15 mouse cellular contexts compared by ENCODE assay signal in the genomic region with DNA sequence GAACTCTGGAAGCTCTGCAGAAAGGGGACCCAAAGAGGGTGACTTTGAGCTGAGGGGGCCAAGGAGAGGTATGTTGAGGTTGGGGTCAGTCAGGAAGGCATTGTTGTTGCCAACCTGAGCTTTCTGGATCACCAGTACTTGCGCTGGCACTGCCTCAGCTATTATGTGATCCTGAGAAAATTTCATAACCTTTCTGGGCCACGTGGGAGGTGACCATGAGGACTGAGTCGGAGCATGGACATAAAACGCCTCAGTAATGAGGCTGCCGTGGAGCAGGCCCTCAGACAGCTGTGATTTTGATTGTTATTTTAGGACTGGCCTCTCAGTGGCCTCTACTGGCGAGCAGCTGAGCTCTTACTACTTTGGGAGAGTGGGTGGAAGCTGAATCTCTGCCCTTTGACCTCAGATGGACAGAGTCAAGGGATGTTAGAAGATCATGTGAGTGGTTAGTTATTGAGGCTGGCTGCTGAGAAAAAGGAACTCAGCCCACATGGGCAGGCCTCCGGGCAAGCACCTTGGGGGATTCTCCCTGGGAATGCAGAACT.
DNase-seq lines count a peak whose midpoint lies in the region; ATAC-seq and TF ChIP-seq lines count a peak whose summit lies in the region.
"Had no signal": no experiment of that assay in that cellular context is flagged by ENCODE, and none has a peak within 500 bp of the region (broad histone marks: within the 10 kb centered on the region; RNA-seq: fewer than 3 reads in every experiment).

No protein-coding gene starts in this region.

- no peak for DNase-seq in forebrain, embryonic 10.5 days (ENCODE audit: extremely low spot score, low spot score)
- DNase-seq in forebrain, embryonic 11.5 days (ENCODE audit: low spot score) = no peak
- DNase-seq in lung, postnatal 10 days = peak; percentile 65
- DNase-seq in lung, postnatal 0 days (ENCODE audit: low spot score) = no peak
- peak; percentile 30 for DNase-seq in mesoderm, embryonic 11.5 days (ENCODE audit: low read depth, low spot score)
- no peak for DNase-seq in midbrain, embryonic 11.5 days (ENCODE audit: low spot score, missing footprints)
- DNase-seq in cerebellum, postnatal 14 days = no peak
- DNase-seq: forebrain, postnatal 0 days; liver, embryonic 13.5 days; spleen, adult 18-20 months had no signal

- ATAC-seq in forebrain, embryonic 11.5 days (replicated peaks; ENCODE audit: low FRiP score) = no peak
- ATAC-seq in lung, postnatal 0 days = no peak
- peak; percentile 60; the same call in 1 of the 2 replicates for ATAC-seq in kidney, embryonic 15.5 days (replicated peaks; ENCODE audit: low FRiP score)
- ATAC-seq in midbrain, embryonic 11.5 days (ENCODE audit: low FRiP score) = no peak
- ATAC-seq: forebrain, postnatal 0 days; intestine, embryonic 15.5 days had no signal

- no peak for TF ChIP-seq CTCF in lung, postnatal 0 days (IDR thresholded peaks at IDR 0.05)

- no peaks in the 10 kb centered on the region for H3K27me3 ChIP-seq in forebrain, embryonic 10.5 days (ENCODE audit: poor library complexity, severe bottlenecking)
- no peaks in the 10 kb centered on the region for H3K27me3 ChIP-seq in forebrain, embryonic 11.5 days (ENCODE audit: control insufficient read depth, insufficient read depth, low read length)
- no peaks in the 10 kb centered on the region for H3K27me3 ChIP-seq in lung, postnatal 0 days (replicated peaks; ENCODE audit: insufficient read depth, low read length)
- no peaks in the 10 kb centered on the region for H3K27me3 ChIP-seq in kidney, embryonic 15.5 days
- H3K27me3 ChIP-seq in midbrain, embryonic 11.5 days (ENCODE audit: control insufficient read depth, insufficient read depth, low read length) = no peaks in the 10 kb centered on the region
- H3K27me3 ChIP-seq: embryonic facial prominence, embryonic 12.5 days; heart, embryonic 15.5 days; liver, embryonic 13.5 days; midbrain, embryonic 12.5 days had no signal

- 83% methylated on average over 7 of the region's 7 CpGs for WGBS in forebrain, embryonic 10.5 days
- WGBS in forebrain, embryonic 11.5 days = 69% methylated on average over 7 of the region's 7 CpGs
- WGBS in lung, postnatal 0 days = 49% methylated on average over 7 of the region's 7 CpGs
- 27% methylated on average over 7 of the region's 7 CpGs for WGBS in kidney, embryonic 15.5 days
- WGBS in midbrain, embryonic 11.5 days = 72% methylated on average over 7 of the region's 7 CpGs

- no peak for TF ChIP-seq EP300 in lung, postnatal 0 days (IDR thresholded peaks at IDR 0.05)

- peaks cover 44% of the 10 kb centered on the region for H3K4me1 ChIP-seq in forebrain, embryonic 10.5 days
- H3K4me1 ChIP-seq in forebrain, embryonic 11.5 days (replicated peaks; ENCODE audit: control insufficient read depth, insufficient read depth, low read length) = peaks cover 11% of the 10 kb centered on the region; the same call in 1 of the 2 replicates
- no peaks in the 10 kb centered on the region for H3K4me1 ChIP-seq in lung, postnatal 0 days (ENCODE audit: insufficient read depth, low read depth, low read length)
- 0 out of 2 replicates have a peak, but pooled peaks cover 9% of the 10 kb centered on the region for H3K4me1 ChIP-seq in kidney, embryonic 15.5 days
- H3K4me1 ChIP-seq in midbrain, embryonic 11.5 days (ENCODE audit: control insufficient read depth, insufficient read depth, low read length) = peaks cover 7% of the 10 kb centered on the region
- H3K4me1 ChIP-seq: embryonic facial prominence, embryonic 12.5 days; heart, embryonic 15.5 days; intestine, embryonic 15.5 days; liver, embryonic 13.5 days had no signal

- H3K9ac ChIP-seq in forebrain, embryonic 11.5 days (ENCODE audit: low read length) = no peak overlapping the region
- H3K9ac ChIP-seq in lung, postnatal 0 days (replicated peaks; ENCODE audit: low read depth) = no peak overlapping the region
- H3K9ac ChIP-seq in kidney, embryonic 15.5 days = no peak overlapping the region
- H3K9ac ChIP-seq in midbrain, embryonic 11.5 days (ENCODE audit: low read length) = no peak overlapping the region
- H3K9ac ChIP-seq: embryonic facial prominence, embryonic 12.5 days; forebrain, postnatal 0 days; heart, embryonic 15.5 days; intestine, embryonic 15.5 days; liver, embryonic 13.5 days; midbrain, embryonic 12.5 days had no signal

- H3K9me3 ChIP-seq in forebrain, embryonic 10.5 days = peaks cover 5% of the 10 kb centered on the region; the same call in 1 of the 2 replicates
- H3K9me3 ChIP-seq in forebrain, embryonic 11.5 days (ENCODE audit: control insufficient read depth, low read length) = no peaks in the 10 kb centered on the region
- no peaks in the 10 kb centered on the region for H3K9me3 ChIP-seq in lung, postnatal 0 days (ENCODE audit: low read length)
- H3K9me3 ChIP-seq in kidney, embryonic 15.5 days (replicated peaks) = no peaks in the 10 kb centered on the region
- no peaks in the 10 kb centered on the region for H3K9me3 ChIP-seq in midbrain, embryonic 11.5 days (ENCODE audit: control insufficient read depth, low read length)
- H3K9me3 ChIP-seq: heart, embryonic 15.5 days; intestine, embryonic 15.5 days; midbrain, embryonic 12.5 days had no signal

- no peak overlapping the region for H3K4me3 ChIP-seq in forebrain, embryonic 10.5 days
- no peak overlapping the region for H3K4me3 ChIP-seq in forebrain, embryonic 11.5 days (ENCODE audit: low read depth, low read length)
- H3K4me3 ChIP-seq in lung, postnatal 0 days (ENCODE audit: low read depth, low read length) = no peak overlapping the region
- no peak overlapping the region for H3K4me3 ChIP-seq in kidney, embryonic 15.5 days (replicated peaks)
- no peak overlapping the region for H3K4me3 ChIP-seq in midbrain, embryonic 11.5 days (ENCODE audit: low read depth, low read length)
- H3K4me3 ChIP-seq: embryonic facial prominence, embryonic 12.5 days; heart, embryonic 15.5 days; intestine, embryonic 15.5 days; liver, embryonic 13.5 days; midbrain, embryonic 12.5 days had no signal

- peak overlapping the region; percentile 58 for H3K27ac ChIP-seq in forebrain, embryonic 10.5 days
- no peak overlapping the region for H3K27ac ChIP-seq in forebrain, embryonic 11.5 days (ENCODE audit: low read depth, low read length)
- no peak overlapping the region for H3K27ac ChIP-seq in lung, postnatal 0 days (ENCODE audit: low read length)
- H3K27ac ChIP-seq in kidney, embryonic 15.5 days = no peak overlapping the region
- H3K27ac ChIP-seq in midbrain, embryonic 11.5 days (ENCODE audit: low read depth, low read length) = no peak overlapping the region
- H3K27ac ChIP-seq: embryonic facial prominence, embryonic 12.5 days; heart, embryonic 15.5 days; intestine, embryonic 15.5 days; liver, embryonic 13.5 days; midbrain, embryonic 12.5 days had no signal

- no peaks in the 10 kb centered on the region for H3K36me3 ChIP-seq in forebrain, embryonic 10.5 days (replicated peaks)
- H3K36me3 ChIP-seq in forebrain, embryonic 11.5 days (ENCODE audit: control insufficient read depth, insufficient read depth, low read length) = no peaks in the 10 kb centered on the region
- H3K36me3 ChIP-seq in lung, postnatal 0 days (ENCODE audit: insufficient read depth, low read length) = no peaks in the 10 kb centered on the region
- H3K36me3 ChIP-seq in kidney, embryonic 15.5 days = no peaks in the 10 kb centered on the region
- H3K36me3 ChIP-seq in midbrain, embryonic 11.5 days (ENCODE audit: control insufficient read depth, insufficient read depth, low read length) = no peaks in the 10 kb centered on the region
- H3K36me3 ChIP-seq: embryonic facial prominence, embryonic 12.5 days; heart, embryonic 15.5 days; intestine, embryonic 15.5 days; liver, embryonic 13.5 days; midbrain, embryonic 12.5 days had no signal

- no peak overlapping the region for H3K4me2 ChIP-seq in forebrain, embryonic 11.5 days (ENCODE audit: low read depth, low read length, severe bottlenecking)
- H3K4me2 ChIP-seq in lung, postnatal 0 days (replicated peaks; ENCODE audit: low read depth, low read length) = no peak overlapping the region
- H3K4me2 ChIP-seq in kidney, embryonic 15.5 days = no peak overlapping the region
- H3K4me2 ChIP-seq in midbrain, embryonic 11.5 days = no peak overlapping the region
- H3K4me2 ChIP-seq: embryonic facial prominence, embryonic 12.5 days; heart, embryonic 15.5 days; intestine, embryonic 15.5 days; liver, embryonic 13.5 days; midbrain, embryonic 12.5 days had no signal

Comparison
In these comparisons a context has a peak if more than half of its experiments do, and no peak if none do; other contexts are left out.
1. DNase-seq: peak in lung, postnatal 10 days (single experiment) and mesoderm, embryonic 11.5 days (single experiment); none in forebrain, embryonic 10.5 days (single experiment), forebrain, embryonic 11.5 days (single experiment), lung, postnatal 0 days (single experiment), midbrain, embryonic 11.5 days (single experiment) and cerebellum, postnatal 14 days (0 of 2).